Mouse (Mus musculus) erythroblast, embryonic 14.5 days (primary cell): ENCODE data around the gene Brd2. TPM values are rescaled to one million over a fixed set of nuclear protein-coding genes. Genes with fewer than 3 reads are reported as not detected.

ENCODE experiments used
- H3K27me3 ChIP-seq: 2 replicates; pipeline ENCODE4 v1.6.1; 2012; ENCODE audit warnings: inconsistent platforms; ENCODE audit not compliant: control insufficient read depth
- H3K36me3 ChIP-seq: 2 replicates; pipeline ENCODE4 v1.6.1; 2012; ENCODE audit warnings: mild to moderate bottlenecking, inconsistent platforms; ENCODE audit not compliant: control insufficient read depth
- H3K4me1 ChIP-seq: 2 replicates; pipeline ENCODE4 v1.6.1; 2012; ENCODE audit warnings: inconsistent platforms; ENCODE audit not compliant: control insufficient read depth
- H3K4me3 ChIP-seq: replicated peaks from 2 replicates; pipeline ENCODE3; 2012; ENCODE audit warnings: moderate library complexity, mild to moderate bottlenecking, inconsistent platforms
- H3K9me3 ChIP-seq: 2 replicates; pipeline ENCODE4 v1.6.1; 2012; ENCODE audit warnings: low read length, inconsistent platforms, mixed read lengths; ENCODE audit not compliant: control insufficient read depth
- GATA1 ChIP-seq: IDR thresholded peaks from 2 replicates; pipeline ENCODE4 v1.6.1; 2012; ENCODE audit warnings: low read length, inconsistent platforms, mixed read lengths
- TAL1 ChIP-seq: IDR thresholded peaks from 3 replicates; pipeline ENCODE4 v1.6.1; 2012; ENCODE audit warnings: low read length, inconsistent platforms, mixed read lengths
- polyA plus RNA-seq: library from polyadenylated mRNA; stranded (reverse); fragments of >175 nt; gene quantifications from 2 replicates; pipeline ENCODE4 v1.2.3, GENCODE M21; 2012

The Brd2 gene
- polyA plus RNA-seq, 1 experiment = 28.3 TPM

- no peaks in the 10 kb centered on the region for H3K36me3 ChIP-seq
- H3K4me3 ChIP-seq = no peak overlapping the region
- H3K9me3 ChIP-seq = no peaks in the 10 kb centered on the region
- H3K27me3 ChIP-seq = peaks cover 19% of the 10 kb centered on the region
- peaks cover 6% of the 10 kb centered on the region for H3K4me1 ChIP-seq
- TF ChIP-seq GATA1 = no peak
- no peak for TF ChIP-seq TAL1
These were observed 42.8 kb downstream of the Brd2 start for GRCm38 (mm10) chr17:34079621-34080020.

GRCm38 (mm10) chr17:34079002-34079401, 43.4 kb downstream of the Brd2 start:
- no peak for TF ChIP-seq TAL1
- TF ChIP-seq GATA1 = no peak
- Histone ChIP-seq H3K9me3 (no peaks in the 10 kb centered on the region), H3K4me3 (no peak overlapping the region), H3K36me3 (no peaks in the 10 kb centered on the region), H3K4me1 (peaks cover 6% of the 10 kb centered on the region), H3K27me3 (peaks cover 19% of the 10 kb centered on the region)

- no peak for TF ChIP-seq TAL1
- TF ChIP-seq GATA1 = no peak
- no peaks in the 10 kb centered on the region for H3K9me3 ChIP-seq
- H3K36me3 ChIP-seq = no peaks in the 10 kb centered on the region
- H3K27me3 ChIP-seq = peaks cover 19% of the 10 kb centered on the region
- peaks cover 6% of the 10 kb centered on the region for H3K4me1 ChIP-seq
- H3K4me3 ChIP-seq = no peak overlapping the region
These were observed 44.3 kb downstream of the Brd2 start for GRCm38 (mm10) chr17:34078148-34078547.

GRCm38 (mm10) chr17:34077549-34077948, 44.9 kb downstream of the Brd2 start:
- peaks cover 19% of the 10 kb centered on the region for H3K27me3 ChIP-seq
- no peaks in the 10 kb centered on the region for H3K9me3 ChIP-seq
- TF ChIP-seq TAL1 (no peak), GATA1 (no peak)
- H3K4me1 ChIP-seq = peaks cover 6% of the 10 kb centered on the region
- H3K36me3 ChIP-seq = no peaks in the 10 kb centered on the region
- no peak overlapping the region for H3K4me3 ChIP-seq

- H3K36me3 ChIP-seq = no peaks in the 10 kb centered on the region
- no peak overlapping the region for H3K4me3 ChIP-seq
- TF ChIP-seq GATA1 (no peak), TAL1 (no peak)
These were observed 47.2 kb downstream of the Brd2 start for GRCm38 (mm10) chr17:34075271-34075670.

GRCm38 (mm10) chr17:34072091-34072490, 50.3 kb downstream of the Brd2 start:
- Histone ChIP-seq H3K36me3 (no peaks in the 10 kb centered on the region), H3K4me3 (no peak overlapping the region), H3K4me1 (no peaks in the 10 kb centered on the region), H3K27me3 (peaks cover 15% of the 10 kb centered on the region), H3K9me3 (no peaks in the 10 kb centered on the region)
- no peak for TF ChIP-seq TAL1
- no peak for TF ChIP-seq GATA1

More at GRCm38 (mm10) chr17:34075271-34075670, 47.2 kb downstream of the Brd2 start:
- Histone ChIP-seq H3K4me1 (peaks cover 6% of the 10 kb centered on the region), H3K9me3 (no peaks in the 10 kb centered on the region), H3K27me3 (peaks cover 19% of the 10 kb centered on the region)

GRCm38 (mm10) chr17:34068864-34069263, 53.6 kb downstream of the Brd2 start:
- H3K36me3 ChIP-seq = no peaks in the 10 kb centered on the region
- no peak for TF ChIP-seq TAL1
- TF ChIP-seq GATA1 = no peak
- H3K4me3 ChIP-seq = no peak overlapping the region
- H3K9me3 ChIP-seq = no peaks in the 10 kb centered on the region
- no peaks in the 10 kb centered on the region for H3K27me3 ChIP-seq
- no peaks in the 10 kb centered on the region for H3K4me1 ChIP-seq

Other genes starting within 250 kb of the Brd2 start
- not detected in 2 replicates for gene Gm7029, start 248.8 kb downstream of the Brd2 start, polyA plus RNA-seq
- 24.3 and 25.8 TPM in 2 replicates for gene Kifc1, start 232.0 kb downstream of the Brd2 start, polyA plus RNA-seq
- gene Platr17, start 217.5 kb downstream of the Brd2 start, polyA plus RNA-seq = 0.08 TPM in 1 of 2 replicates, not detected in the other
- gene Daxx, start 213.2 kb downstream of the Brd2 start, polyA plus RNA-seq = 1.4 TPM in 2 replicates
- gene Tapbp, start 206.7 kb downstream of the Brd2 start, polyA plus RNA-seq = 14.7 and 21.8 TPM in 2 replicates
- 5.6 and 5.7 TPM in 2 replicates for gene Zbtb22, start 206.7 kb downstream of the Brd2 start, polyA plus RNA-seq
- gene Rgl2, start 193.1 kb downstream of the Brd2 start, polyA plus RNA-seq = 3.1 and 3.5 TPM in 2 replicates
- 48.7 and 66.5 TPM in 2 replicates for gene Pfdn6, start 182.3 kb downstream of the Brd2 start, polyA plus RNA-seq
- gene Wdr46, start 182.0 kb downstream of the Brd2 start, polyA plus RNA-seq = 6.0 and 6.7 TPM in 2 replicates
- 0.21 and 0.45 TPM in 2 replicates for gene B3galt4, start 171.1 kb downstream of the Brd2 start, polyA plus RNA-seq
- 10.1 and 11.6 TPM in 2 replicates for gene Vps52, start 166.8 kb downstream of the Brd2 start, polyA plus RNA-seq
- 11.8 and 13.8 TPM in 2 replicates for gene Rps18, start 166.6 kb downstream of the Brd2 start, polyA plus RNA-seq
- 0.91 and 0.94 TPM in 2 replicates for gene H2-K1, start 122.3 kb downstream of the Brd2 start, polyA plus RNA-seq
- 1.8 and 2.5 TPM in 2 replicates for gene Ring1, start 98.0 kb downstream of the Brd2 start, polyA plus RNA-seq
- 1.4 TPM in 2 replicates for gene H2-Ke6, start 94.6 kb downstream of the Brd2 start, polyA plus RNA-seq
- 3.5 TPM in 2 replicates for gene Slc39a7, start 91.0 kb downstream of the Brd2 start, polyA plus RNA-seq
- gene Rxrb, start 90.8 kb downstream of the Brd2 start, polyA plus RNA-seq = 10.1 and 11.3 TPM in 2 replicates
- 0.45 and 0.56 TPM in 2 replicates for gene Col11a2, start 83.2 kb downstream of the Brd2 start, polyA plus RNA-seq
- gene H2-Oa, start 30.3 kb downstream of the Brd2 start, polyA plus RNA-seq = 0.04 and 0.14 TPM in 2 replicates
- gene H2-DMa, start 3.1 kb downstream of the Brd2 start, polyA plus RNA-seq = 0.46 and 1.0 TPM in 2 replicates
- not detected in 2 replicates for gene H2-DMb2, start 20.7 kb upstream of the Brd2 start, polyA plus RNA-seq
- not detected in 2 replicates for gene H2-DMb1, start 30.4 kb upstream of the Brd2 start, polyA plus RNA-seq
- 0.05 and 0.06 TPM in 2 replicates for gene Tap1, start 64.9 kb upstream of the Brd2 start, polyA plus RNA-seq
- gene Psmb9, start 65.1 kb upstream of the Brd2 start, polyA plus RNA-seq = 0.05 and 0.10 TPM in 2 replicates
- 0.24 and 0.28 TPM in 2 replicates for gene Psmb8, start 75.1 kb upstream of the Brd2 start, polyA plus RNA-seq
- 0.83 and 1.0 TPM in 2 replicates for gene Tap2, start 80.9 kb upstream of the Brd2 start, polyA plus RNA-seq
- gene H2-Ob, start 116.3 kb upstream of the Brd2 start, polyA plus RNA-seq = not detected in 2 replicates
- gene H2-Ab1, start 135.1 kb upstream of the Brd2 start, polyA plus RNA-seq = 0.14 TPM in 1 of 2 replicates, not detected in the other
- gene H2-Aa, start 165.2 kb upstream of the Brd2 start, polyA plus RNA-seq = not detected in 2 replicates
- 0.05 TPM in 1 of 2 replicates, not detected in the other for gene H2-Eb1, start 183.2 kb upstream of the Brd2 start, polyA plus RNA-seq
- gene H2-Eb2, start 203.0 kb upstream of the Brd2 start, polyA plus RNA-seq = not detected in 2 replicates
- not detected in 2 replicates for gene Btnl2, start 232.2 kb upstream of the Brd2 start, polyA plus RNA-seq